Mouse (Mus musculus): ENCODE results near the gene Arhgap21. TPM values are rescaled to one million over a fixed set of nuclear protein-coding genes. Genes with fewer than 3 reads are reported as not detected.
"Not testable (repeated sequence)": the region's sequence is repeated elsewhere in the genome, so short reads cannot be mapped to it uniquely, and the experiment has no call there.

The Arhgap21 gene
- polyA plus RNA-seq, 2 experiments from 2014 or later = 1.3 to 1.7 TPM

- no peak for ATAC-seq
Observed at GRCm38 (mm10) chr2:20939367-20939766, 29.3 kb downstream of the Arhgap21 start.

GRCm38 (mm10) chr2:20936609-20937221 lies 32.0 kb downstream of the Arhgap21 start:
- no peak for ATAC-seq

GRCm38 (mm10) chr2:20934406-20934805 lies 34.3 kb downstream of the Arhgap21 start:
- no peak for ATAC-seq

GRCm38 (mm10) chr2:20932748-20933313 lies 35.9 kb downstream of the Arhgap21 start:
- ATAC-seq = no peak

- not testable (repeated sequence) for ATAC-seq
Observed at GRCm38 (mm10) chr2:20931761-20932160, 36.9 kb downstream of the Arhgap21 start.

GRCm38 (mm10) chr2:20928454-20928853 lies 40.2 kb downstream of the Arhgap21 start:
- no peak for ATAC-seq

- ATAC-seq = no peak
Observed at GRCm38 (mm10) chr2:20924938-20925337, 43.7 kb downstream of the Arhgap21 start.

GRCm38 (mm10) chr2:20922366-20922765 lies 46.3 kb downstream of the Arhgap21 start:
- no peak for ATAC-seq

GRCm38 (mm10) chr2:20921558-20921957 lies 47.1 kb downstream of the Arhgap21 start:
- no peak for ATAC-seq

GRCm38 (mm10) chr2:20921021-20921420 lies 47.7 kb downstream of the Arhgap21 start:
- no peak for ATAC-seq

- ATAC-seq = no peak
Observed at GRCm38 (mm10) chr2:20914531-20915320, 54.0 kb downstream of the Arhgap21 start.

GRCm38 (mm10) chr2:20913019-20913415 lies 55.7 kb downstream of the Arhgap21 start:
- ATAC-seq = no peak

GRCm38 (mm10) chr2:20912348-20913018 lies 56.2 kb downstream of the Arhgap21 start:
- no peak for ATAC-seq

- no peak for ATAC-seq
Observed at GRCm38 (mm10) chr2:20910446-20910845, 58.2 kb downstream of the Arhgap21 start.

GRCm38 (mm10) chr2:20909404-20909803 lies 59.3 kb downstream of the Arhgap21 start:
- ATAC-seq = no peak

- ATAC-seq = no peak
Observed at GRCm38 (mm10) chr2:20907291-20907690, 61.4 kb downstream of the Arhgap21 start.

GRCm38 (mm10) chr2:20905411-20905810 lies 63.3 kb downstream of the Arhgap21 start:
- no peak for ATAC-seq

GRCm38 (mm10) chr2:20902981-20903645 lies 65.6 kb downstream of the Arhgap21 start:
- no peak for ATAC-seq

GRCm38 (mm10) chr2:20901916-20902315 lies 66.8 kb downstream of the Arhgap21 start:
- ATAC-seq = no peak

GRCm38 (mm10) chr2:20899301-20899700 lies 69.4 kb downstream of the Arhgap21 start:
- peak; percentile 89 for ATAC-seq

GRCm38 (mm10) chr2:20898684-20899083 lies 70.0 kb downstream of the Arhgap21 start:
- ATAC-seq = peak; percentile 91

- no peak for ATAC-seq
Observed at GRCm38 (mm10) chr2:20896446-20896845, 72.2 kb downstream of the Arhgap21 start.
